Mouse (Mus musculus) layer of hippocampus, postnatal 14 days (tissue): ENCODE results near the gene Nop16. TPM values are rescaled to one million over a fixed set of nuclear protein-coding genes. Genes with fewer than 3 reads are reported as not detected.

Source experiments
- DNase-seq, 2 experiments: peaks; one replicate each; pipeline ENCODE4 v3.0.0; 2021 to 2022; ENCODE audit warnings: low spot score in 2 of 2, mixed read lengths in 1 of 2
- microRNA-seq, 2 experiments: library from miRNA; unstranded; fragments of <30 nt; microRNA quantifications; one replicate each; pipeline ENCODE4 v1.2.0; 2021
- total RNA-seq, 2 experiments: library from RNA; stranded (reverse); gene quantifications; 2 replicates each; pipeline ENCODE4 v1.2.3; 2021

The Nop16 gene
- total RNA-seq, 2 experiments from 2014 or later, result 25.9 to 26.9 TPM

DNA sequence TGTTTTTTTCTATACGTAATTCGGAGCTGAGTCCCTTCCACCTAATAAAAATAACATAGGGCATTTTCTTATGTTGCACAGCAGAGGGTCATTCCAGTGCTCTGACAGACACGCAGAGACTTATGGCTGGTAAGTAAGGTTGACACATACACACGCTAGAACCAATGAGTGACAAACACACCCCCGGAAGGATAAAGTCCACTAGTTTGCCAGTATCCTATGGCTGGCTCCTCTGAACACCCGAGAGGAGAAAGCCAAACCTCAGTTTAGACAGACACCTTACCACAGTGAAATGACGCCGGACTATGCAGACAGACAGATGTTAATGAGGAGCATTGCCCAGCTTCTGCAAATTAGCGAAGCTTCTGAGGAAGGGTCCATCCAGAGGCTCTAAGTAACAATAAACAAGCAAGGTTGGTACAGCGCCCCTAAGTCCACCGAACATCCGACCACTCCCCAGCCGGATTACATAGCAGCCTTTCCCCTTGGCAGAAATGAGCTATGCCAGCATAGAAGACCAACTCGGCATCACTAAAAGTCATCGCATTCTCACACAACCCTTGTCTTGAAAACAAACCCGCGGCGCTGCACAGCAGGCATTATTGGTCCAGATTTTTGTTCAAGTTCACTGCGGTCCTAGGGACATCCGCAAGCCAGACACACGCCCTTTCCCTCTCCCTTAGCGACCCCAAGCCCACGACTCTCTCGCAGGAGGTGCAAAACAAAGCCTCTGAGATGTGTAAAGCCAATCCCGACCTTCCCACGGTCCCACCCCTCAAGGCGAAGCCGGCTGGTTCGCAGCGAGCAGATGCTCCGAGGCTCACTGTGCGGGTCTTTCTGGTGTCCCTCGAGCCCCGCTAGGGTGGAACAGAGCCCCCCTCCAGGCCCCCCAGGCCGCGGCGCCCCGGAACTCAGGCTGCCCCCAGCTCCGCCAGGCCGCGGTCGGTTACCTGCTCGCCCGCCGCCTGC is 25.4 kb downstream of the Nop16 start:
- no peak for DNase-seq

DNA sequence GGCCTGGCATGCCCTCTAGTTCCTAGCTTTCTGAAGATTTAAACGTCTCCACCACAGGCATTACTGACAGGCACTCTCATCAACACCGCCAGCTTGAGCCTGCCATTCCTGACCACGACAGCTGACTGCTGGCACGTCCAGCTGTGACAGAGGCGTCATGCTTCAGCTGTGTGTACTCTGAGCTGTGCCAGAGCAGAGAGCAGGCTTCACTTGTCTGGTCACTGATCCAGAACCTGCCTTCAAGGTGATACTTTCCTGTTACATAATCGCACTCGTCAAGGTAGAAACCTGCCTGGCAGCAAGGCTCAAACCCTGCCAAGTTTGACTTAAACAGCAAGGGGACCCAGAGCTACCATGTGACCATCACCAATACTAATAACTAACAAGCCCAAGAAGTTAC is 27.3 kb downstream of the Nop16 start:
- no peak for DNase-seq

- no peak for DNase-seq
Measured at GRCm38 (mm10) chr13:54560608-54561007, 29.3 kb downstream of the Nop16 start.

GRCm38 (mm10) chr13:54559656-54560055 is 30.2 kb downstream of the Nop16 start:
- DNase-seq, result no peak

- no peak for DNase-seq
Measured at GRCm38 (mm10) chr13:54557652-54558051, 32.2 kb downstream of the Nop16 start.

DNA sequence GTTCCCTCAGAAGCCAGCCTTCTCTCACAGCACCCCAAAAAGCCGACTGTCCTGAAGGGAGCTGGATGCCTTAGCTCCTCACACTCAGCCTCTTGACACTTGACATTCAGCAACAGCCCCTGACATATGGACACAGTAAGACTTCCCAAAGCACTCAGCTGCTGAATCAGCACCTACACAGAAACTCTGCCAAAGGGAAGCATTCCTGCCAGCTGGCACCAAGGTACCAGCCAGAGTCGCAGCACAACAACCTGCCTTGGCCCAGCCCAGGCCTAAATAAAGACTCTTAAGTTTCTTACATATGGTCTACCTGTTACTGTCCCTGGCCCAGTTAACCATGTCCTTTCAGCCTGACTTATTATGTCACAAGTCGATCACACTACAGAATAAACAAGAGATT is 33.1 kb downstream of the Nop16 start:
- no peak for DNase-seq

GRCm38 (mm10) chr13:54556176-54556575 is 33.7 kb downstream of the Nop16 start:
- DNase-seq, result no peak

DNA sequence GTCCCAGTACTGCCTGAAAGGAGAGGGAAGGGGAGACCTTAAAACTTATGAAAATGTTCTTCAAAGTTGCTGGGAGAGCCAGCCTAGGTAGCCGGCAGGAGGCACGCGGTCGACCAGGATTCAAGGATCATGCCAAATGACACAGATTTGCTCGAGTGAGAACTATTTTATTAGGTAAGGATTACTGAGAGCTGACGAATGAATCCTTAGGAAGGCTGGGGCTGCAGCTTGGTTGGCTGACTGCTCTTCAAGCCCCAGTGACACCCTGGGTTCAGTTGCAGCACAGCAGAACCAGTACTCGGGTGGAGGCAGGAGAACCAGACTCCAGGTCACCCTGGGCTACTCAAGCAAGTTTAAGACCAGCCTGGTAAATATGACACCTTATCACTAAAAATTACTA is 41.9 kb downstream of the Nop16 start:
- no peak for DNase-seq

Small RNA genes within 50 kb of the gene (microRNA-seq; reads per million reads assigned to microRNA genes)
- 0 reads per million in 2 experiments for gene Gm24195

Other genes with a start within 250 kb of the Nop16 start
- 100 to 1,000 TPM; 818 to 860 TPM for gene Cplx2, start 218.7 kb downstream of the Nop16 start, total RNA-seq
- gene Thoc3, start 121.2 kb downstream of the Nop16 start, total RNA-seq, result 10 to 100 TPM; 37.1 to 44.4 TPM
- gene Simc1, start 86.3 kb downstream of the Nop16 start, total RNA-seq, result 10 to 100 TPM; 14.0 to 16.2 TPM
- gene 4833439L19Rik, start 24.7 kb downstream of the Nop16 start, total RNA-seq, result 100 to 1,000 TPM; 156 to 171 TPM
- 10 to 100 TPM; 35.4 to 39.6 TPM for gene Arl10, start 15.1 kb downstream of the Nop16 start, total RNA-seq
- gene Higd2a, start 117 bp upstream of the Nop16 start, total RNA-seq, result 100 to 1,000 TPM; 170 to 186 TPM
- gene Cltb, start 21.3 kb upstream of the Nop16 start, total RNA-seq, result 100 to 1,000 TPM; 306 TPM
- gene Faf2, start 31.7 kb upstream of the Nop16 start, total RNA-seq, result 10 to 100 TPM; 54.6 to 59.7 TPM
- gene Rnf44, start 103.8 kb upstream of the Nop16 start, total RNA-seq, result 100 to 1,000 TPM; 114 to 115 TPM
- gene Cdhr2, start 111.4 kb upstream of the Nop16 start, total RNA-seq, result under 1 TPM; 0.12 to 0.18 TPM
- 100 to 1,000 TPM; 149 to 150 TPM for gene Gprin1, start 159.8 kb upstream of the Nop16 start, total RNA-seq
- 100 to 1,000 TPM; 564 TPM for gene Sncb, start 176.5 kb upstream of the Nop16 start, total RNA-seq
- gene Eif4e1b, start 193.9 kb upstream of the Nop16 start, total RNA-seq, result under 1 TPM; 0.35 to 0.62 TPM
- gene Tspan17, start 199.3 kb upstream of the Nop16 start, total RNA-seq, result 10 to 100 TPM; 85.8 to 95.7 TPM